Mouse (Mus musculus) MEL (cell line): ENCODE data around the gene Fgf3. TPM values are rescaled to one million over a fixed set of nuclear protein-coding genes. Genes with fewer than 3 reads are reported as not detected.
"Not testable (repeated sequence)": the region's sequence is repeated elsewhere in the genome, so short reads cannot be mapped to it uniquely, and the experiment has no call there.

Experiments used
- DNase-seq: peaks from one replicate; pipeline ENCODE4 v3.0.0; 2011; ENCODE audit warnings: low read depth, low spot score
- H3K27ac ChIP-seq: 2 replicates; pipeline ENCODE4 v1.5.1; 2012; ENCODE audit warnings: low read depth, mild to moderate bottlenecking, control low read depth, low read length, moderate library complexity; ENCODE audit not compliant: control insufficient read depth
- H3K27me3 ChIP-seq, 2 experiments: fragments of 150-350 bp in 1 of 2; sonication (generic) in 1 of 2; 2 replicates each; pipeline ENCODE4 v1.6.1; 2012; ENCODE audit warnings: low read length in 2 of 2, mild to moderate bottlenecking in 2 of 2, improper control_type of control experiment in 1 of 2, moderate library complexity in 1 of 2; ENCODE audit not compliant: insufficient read depth in 2 of 2, control insufficient read depth in 1 of 2
- H3K36me3 ChIP-seq, 2 experiments: 2 replicates each; pipeline ENCODE4 v1.6.1; 2012 to 2014; ENCODE audit warnings: low read length in 2 of 2, improper control_type of control experiment in 1 of 2, inconsistent platforms in 1 of 2, mild to moderate bottlenecking in 1 of 2; ENCODE audit not compliant: insufficient read depth in 2 of 2, control insufficient read depth in 1 of 2
- H3K4me1 ChIP-seq, 2 experiments: fragments of 150-350 bp in 1 of 2; sonication (generic) in 1 of 2; 2 replicates each; pipeline ENCODE4 v1.6.1; 2012; ENCODE audit warnings: low read length in 2 of 2, improper control_type of control experiment in 1 of 2, mild to moderate bottlenecking in 1 of 2; ENCODE audit not compliant: insufficient read depth in 2 of 2, control insufficient read depth in 1 of 2
- H3K4me3 ChIP-seq, 2 experiments: fragments of 150-350 bp in 1 of 2; sonication (generic) in 1 of 2; 2 replicates each; pipeline ENCODE4 v1.5.1; 2012; ENCODE audit warnings: low read depth in 2 of 2, low read length in 2 of 2, mild to moderate bottlenecking in 2 of 2, moderate library complexity in 2 of 2, control low read depth in 1 of 2, improper control_type of control experiment in 1 of 2; ENCODE audit not compliant: control insufficient read depth in 1 of 2, insufficient read depth in 1 of 2
- H3K79me2 ChIP-seq: 2 replicates; pipeline ENCODE4 v1.6.1; 2012; ENCODE audit warnings: mild to moderate bottlenecking, low read length, moderate library complexity; ENCODE audit not compliant: control insufficient read depth, poor library complexity, insufficient read depth
- H3K9ac ChIP-seq: 2 replicates; pipeline ENCODE4 v1.6.1; 2012; ENCODE audit warnings: low read depth, mild to moderate bottlenecking, control low read depth, low read length, moderate library complexity; ENCODE audit not compliant: control insufficient read depth, poor library complexity, severe bottlenecking
- H3K9me3 ChIP-seq: fragments of 150-350 bp; sonication (generic); replicated peaks from 2 replicates; pipeline ENCODE4 v1.6.1; 2012; ENCODE audit warnings: mild to moderate bottlenecking, low read length, improper control_type of control experiment, moderate library complexity; ENCODE audit not compliant: insufficient read depth
- CTCF ChIP-seq, 3 experiments: IDR thresholded peaks in 2 of 3; conservative IDR thresholded peaks in 1 of 3; 2 replicates each; pipeline ENCODE4 v1.5.1; 2011 to 2012; ENCODE audit warnings: low read length in 3 of 3, low read depth in 2 of 3, mild to moderate bottlenecking in 2 of 3, improper control_type of control experiment in 1 of 3, inconsistent platforms in 1 of 3, mixed read lengths in 1 of 3, moderate library complexity in 1 of 3; ENCODE audit not compliant: control insufficient read depth in 1 of 3, insufficient read depth in 1 of 3, poor library complexity in 1 of 3, severe bottlenecking in 1 of 3
- E2F4 ChIP-seq: IDR thresholded peaks from 2 replicates; pipeline ENCODE4 v1.6.1; 2011; ENCODE audit warnings: low read depth, low read length, improper control_type of control experiment, borderline replicate concordance
- GABPA ChIP-seq: IDR thresholded peaks from 2 replicates; pipeline ENCODE4 v1.6.1; 2012; ENCODE audit warnings: low read depth, mild to moderate bottlenecking, inconsistent platforms, low read length, improper control_type of control experiment, moderate library complexity
- MYB ChIP-seq: IDR thresholded peaks from 2 replicates; pipeline ENCODE4 v1.6.1; 2011; ENCODE audit warnings: mild to moderate bottlenecking, low read depth, low read length, improper control_type of control experiment
- POLR2A ChIP-seq, 2 experiments: IDR thresholded peaks; 2 replicates each; pipeline ENCODE4 v1.6.1; 2011 to 2012; ENCODE audit warnings: low read length in 2 of 2, mild to moderate bottlenecking in 2 of 2, control low read depth in 1 of 2, improper control_type of control experiment in 1 of 2, low read depth in 1 of 2, moderate library complexity in 1 of 2; ENCODE audit not compliant: control insufficient read depth in 1 of 2, insufficient read depth in 1 of 2, poor library complexity in 1 of 2
- RAD21 ChIP-seq: IDR thresholded peaks from 2 replicates; pipeline ENCODE4 v1.6.1; 2011; ENCODE audit warnings: mild to moderate bottlenecking, low read depth, low read length, improper control_type of control experiment
- RCOR1 ChIP-seq: IDR thresholded peaks from 2 replicates; pipeline ENCODE4 v1.6.1; 2012; ENCODE audit warnings: low read depth, mild to moderate bottlenecking, inconsistent platforms, low read length, improper control_type of control experiment
- SMC3 ChIP-seq: IDR thresholded peaks from 2 replicates; pipeline ENCODE4 v1.6.1; 2011; ENCODE audit warnings: low read depth, low read length, improper control_type of control experiment
- TAL1 ChIP-seq: IDR thresholded peaks from 2 replicates; pipeline ENCODE4 v1.6.1; 2012; ENCODE audit warnings: mild to moderate bottlenecking, inconsistent platforms, low read length, moderate library complexity, mixed read lengths
- TCF12 ChIP-seq: IDR thresholded peaks from 2 replicates; pipeline ENCODE4 v1.6.1; 2014; ENCODE audit warnings: low read depth, mild to moderate bottlenecking, inconsistent platforms, low read length, improper control_type of control experiment, moderate library complexity
- ZC3H11A ChIP-seq: IDR thresholded peaks from 2 replicates; pipeline ENCODE4 v1.6.1; 2012; ENCODE audit warnings: low read depth, mild to moderate bottlenecking, inconsistent platforms, low read length, improper control_type of control experiment
- ZKSCAN1 ChIP-seq: IDR thresholded peaks from 2 replicates; pipeline ENCODE4 v1.6.1; 2012; ENCODE audit warnings: low read depth, mild to moderate bottlenecking, inconsistent platforms, low read length, improper control_type of control experiment, moderate library complexity
- ZMIZ1 ChIP-seq: IDR thresholded peaks from 2 replicates; pipeline ENCODE4 v1.6.1; 2012; ENCODE audit warnings: low read depth, mild to moderate bottlenecking, inconsistent platforms, low read length, improper control_type of control experiment, moderate library complexity
- polyA plus RNA-seq, 2 experiments: library from polyadenylated mRNA; stranded (reverse) in 1 of 2; unstranded in 1 of 2; fragments of >175 nt in 1 of 2; fragments of >200 nt in 1 of 2; gene quantifications; 2 replicates each; pipeline versions ENCODE4 v1.2.1 to v1.2.4; 2012; ENCODE audit warnings: low replicate concordance in 2 of 2, low read depth in 1 of 2; ENCODE audit not compliant: insufficient read length in 2 of 2, insufficient read depth in 1 of 2, missing spikeins in 1 of 2
- total RNA-seq: library from RNA; depleted of rRNA; stranded (reverse); fragments of 300-350 nt; gene quantifications from 2 replicates; pipeline ENCODE4 v1.2.3, GENCODE M21; 2012

Fgf3 gene
- total and polyA plus RNA-seq, 3 experiments: not detected

DNA sequence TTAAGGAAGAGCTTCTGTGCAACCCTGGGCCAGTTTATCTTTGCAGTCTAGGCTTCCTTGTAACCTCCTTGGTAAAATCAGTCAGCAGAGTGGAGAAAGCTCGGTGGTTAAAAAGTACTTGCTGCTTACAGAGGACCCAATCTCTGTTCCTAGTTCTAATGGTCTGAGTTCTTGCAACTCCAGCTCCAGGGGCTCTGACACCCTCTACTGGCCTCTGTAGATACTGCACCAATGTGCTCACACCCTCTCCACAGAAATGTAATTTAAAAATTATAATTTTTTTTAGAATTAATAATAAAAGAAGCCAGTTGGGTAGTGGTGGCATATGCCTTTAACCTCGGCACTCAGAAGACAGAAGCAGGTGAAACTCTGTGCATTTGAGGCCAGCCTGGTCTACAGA is 49.8 kb downstream of the Fgf3 start:
- Histone ChIP-seq H3K36me3 (no peaks in the 10 kb centered on the region), H3K27me3 (no peaks in the 10 kb centered on the region), H3K27ac (no peak overlapping the region), H3K9ac (no peak overlapping the region), H3K79me2 (no peaks in the 10 kb centered on the region), H3K4me3 (no peak overlapping the region), H3K4me1 (no peaks in the 10 kb centered on the region), H3K9me3 (no peaks in the 10 kb centered on the region)
- TF ChIP-seq RAD21 (peak; percentile 46), SMC3 (peak; percentile 28), ZC3H11A (0 out of 2 replicates have a peak, but pooled peaks have one; percentile 16), CTCF (IDR thresholded peaks at IDR 0.05 in 2 of 3, conservative IDR thresholded peaks at IDR 0.05 in 1 of 3; ENCODE audit: control insufficient read depth in 1 of 3, insufficient read depth in 1 of 3, low read depth in 2 of 3, low read length in 3 of 3, poor library complexity in 1 of 3, severe bottlenecking in 1 of 3) (peak; percentile 23 to 44 (median 32); a peak in 4 of 6 replicates), TCF12 (no peak), RCOR1 (no peak), MYB (no peak)
- peak; percentile 35 for DNase-seq

DNA sequence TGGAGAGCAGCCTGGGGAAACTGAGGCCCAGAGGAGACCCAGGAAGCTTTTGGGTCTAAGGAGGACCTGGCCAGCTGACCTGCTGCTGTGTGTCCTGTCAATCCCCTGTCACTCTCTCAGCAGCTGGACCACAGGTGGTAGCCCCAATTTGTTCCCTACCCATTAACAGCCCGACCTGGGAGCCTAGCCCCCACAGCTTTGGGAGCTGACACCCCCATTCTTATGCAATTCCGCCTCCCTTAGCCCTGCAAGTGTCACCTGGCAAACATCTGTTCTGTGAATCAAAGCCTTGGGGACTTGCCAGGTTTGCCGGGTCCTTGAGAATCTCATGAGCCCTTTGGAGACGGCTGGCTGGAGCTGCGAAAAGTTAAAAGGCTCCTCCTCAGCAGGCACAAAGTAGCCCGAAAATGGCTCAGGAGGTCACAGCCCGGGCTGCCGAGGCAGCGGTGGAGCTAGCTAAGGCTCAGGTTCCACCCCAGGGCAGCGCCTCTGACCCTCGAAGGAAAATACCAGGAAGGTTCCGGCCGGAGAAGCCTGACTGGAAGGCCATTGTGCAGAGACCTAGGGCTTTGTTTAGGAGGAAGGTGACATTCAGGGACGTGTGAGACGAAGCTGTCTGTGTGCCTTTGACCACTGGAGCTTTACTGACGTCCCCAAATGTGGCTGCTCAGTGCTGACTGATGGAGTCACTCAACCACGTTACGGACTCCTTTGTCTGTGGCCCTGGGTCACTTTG is 50.8 kb downstream of the Fgf3 start:
- no peak for TF ChIP-seq ZKSCAN1
- TF ChIP-seq POLR2A (IDR thresholded peaks at IDR 0.05; ENCODE audit: control insufficient read depth in 1 of 2, insufficient read depth in 1 of 2, low read depth in 1 of 2, low read length in 2 of 2, poor library complexity in 1 of 2): no peak
- no peak for TF ChIP-seq E2F4
- no peak for TF ChIP-seq SMC3
- no peak for TF ChIP-seq ZMIZ1
- TF ChIP-seq TAL1: no peak
- TF ChIP-seq GABPA: no peak
- Histone ChIP-seq H3K27ac (no peak overlapping the region), H3K27me3 (no peaks in the 10 kb centered on the region), H3K36me3 (no peaks in the 10 kb centered on the region), H3K9me3 (no peaks in the 10 kb centered on the region), H3K9ac (no peak overlapping the region), H3K4me1 (no peaks in the 10 kb centered on the region), H3K79me2 (no peaks in the 10 kb centered on the region), H3K4me3 (no peak overlapping the region)
- DNase-seq: no peak

DNA sequence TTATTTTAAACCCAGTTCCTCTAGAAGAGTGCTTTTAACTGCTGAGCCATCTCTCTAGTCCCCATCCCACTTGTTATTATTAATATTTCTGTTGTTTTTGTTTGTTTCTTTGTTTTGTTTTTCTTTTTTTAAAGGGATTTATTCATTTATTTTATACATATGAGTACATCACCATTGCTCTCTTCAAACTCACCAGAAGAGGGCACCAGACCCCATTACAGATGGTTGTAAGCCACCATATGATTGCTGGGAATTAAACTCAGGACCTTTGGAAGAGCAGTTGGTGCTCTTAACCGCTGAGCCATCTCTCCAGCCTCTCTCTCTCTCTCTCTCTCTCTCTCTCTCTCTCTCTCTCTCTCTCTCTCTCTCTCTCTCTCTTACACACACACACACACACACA is 52.8 kb downstream of the Fgf3 start:
- H3K9me3 ChIP-seq, H3K4me1 ChIP-seq, H3K9ac ChIP-seq, H3K36me3 ChIP-seq, H3K4me3 ChIP-seq, H3K27me3 ChIP-seq, H3K79me2 ChIP-seq: not testable (repeated sequence)
- peak in 2 of 3 experiments; percentile 17 to 43; a peak in 3 of 6 replicates for TF ChIP-seq CTCF (IDR thresholded peaks at IDR 0.05 in 2 of 3, conservative IDR thresholded peaks at IDR 0.05 in 1 of 3; ENCODE audit: control insufficient read depth in 1 of 3, insufficient read depth in 1 of 3, low read depth in 2 of 3, low read length in 3 of 3, poor library complexity in 1 of 3, severe bottlenecking in 1 of 3)
- TF ChIP-seq SMC3: peak; percentile 16; the same call in 1 of the 2 replicates
- TF ChIP-seq, all 39 proteins: peak for 2; not testable (repeated sequence) for 37
- not testable (repeated sequence) for H3K27ac ChIP-seq
- peak; percentile 54 for DNase-seq
